Mouse (Mus musculus): ENCODE results near the gene Tmem114. TPM values are rescaled to one million over a fixed set of nuclear protein-coding genes. Genes with fewer than 3 reads are reported as not detected.

The Tmem114 gene
- not detected for polyA plus RNA-seq (2017; shearing (Covaris generic))

GRCm38 (mm10) chr16:8424971-8425330 lies at the start of gene Tmem114:
Tmem114 (minus strand) TSS chr16:8425136.

GRCm38 (mm10) chr16:8470603-8471481 lies 45.9 kb upstream of the Tmem114 start, which contains the start of gene Mettl22:
Mettl22 (plus strand) TSS chr16:8470788.

Other genes starting within 250 kb of the Tmem114 start
- 14.8 TPM for gene Mettl22, start 45.7 kb upstream of the Tmem114 start, polyA plus RNA-seq (2017; shearing (Covaris generic))
- 0.65 TPM for gene Abat, start 88.3 kb upstream of the Tmem114 start, polyA plus RNA-seq (2017; shearing (Covaris generic))
- 83.3 TPM for gene Pmm2, start 212.5 kb upstream of the Tmem114 start, polyA plus RNA-seq (2017; shearing (Covaris generic))
- 12.8 TPM for gene Tmem186, start 212.6 kb upstream of the Tmem114 start, polyA plus RNA-seq (2017; shearing (Covaris generic))
- gene Carhsp1, start 247.0 kb upstream of the Tmem114 start, polyA plus RNA-seq (2017; shearing (Covaris generic)): 45.8 TPM

Data from effector memory CD4-positive, alpha-beta T cell, adult 7 months (primary cell).